Mouse (Mus musculus): ENCODE data around the gene Srrd. TPM values are rescaled to one million over a fixed set of nuclear protein-coding genes. Genes with fewer than 3 reads are reported as not detected.

Srrd gene
- total RNA-seq, 2 experiments from 2014 or later: 35.5 to 63.7 TPM

DNA sequence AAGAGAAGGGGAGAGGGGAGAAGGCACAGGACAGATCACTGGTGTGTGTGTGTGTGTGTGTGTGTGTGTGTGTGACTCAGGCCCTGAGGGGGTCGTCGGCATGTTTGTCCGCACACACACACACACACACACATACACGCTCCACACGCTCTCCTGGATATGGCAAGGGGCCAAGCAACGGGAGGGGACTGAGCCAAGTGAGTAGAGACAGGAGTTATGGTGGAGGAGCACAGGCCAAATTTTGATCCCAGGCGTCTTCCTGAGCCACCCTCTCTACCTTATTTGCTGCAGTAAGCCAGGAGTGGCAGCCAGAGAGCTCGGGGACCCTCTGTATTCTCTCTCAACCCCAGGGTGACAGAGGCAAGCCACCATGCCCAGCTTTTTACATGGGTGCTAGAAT, 53.6 kb downstream of the Srrd start:
- peak; percentile 72 to 77 for DNase-seq

DNA sequence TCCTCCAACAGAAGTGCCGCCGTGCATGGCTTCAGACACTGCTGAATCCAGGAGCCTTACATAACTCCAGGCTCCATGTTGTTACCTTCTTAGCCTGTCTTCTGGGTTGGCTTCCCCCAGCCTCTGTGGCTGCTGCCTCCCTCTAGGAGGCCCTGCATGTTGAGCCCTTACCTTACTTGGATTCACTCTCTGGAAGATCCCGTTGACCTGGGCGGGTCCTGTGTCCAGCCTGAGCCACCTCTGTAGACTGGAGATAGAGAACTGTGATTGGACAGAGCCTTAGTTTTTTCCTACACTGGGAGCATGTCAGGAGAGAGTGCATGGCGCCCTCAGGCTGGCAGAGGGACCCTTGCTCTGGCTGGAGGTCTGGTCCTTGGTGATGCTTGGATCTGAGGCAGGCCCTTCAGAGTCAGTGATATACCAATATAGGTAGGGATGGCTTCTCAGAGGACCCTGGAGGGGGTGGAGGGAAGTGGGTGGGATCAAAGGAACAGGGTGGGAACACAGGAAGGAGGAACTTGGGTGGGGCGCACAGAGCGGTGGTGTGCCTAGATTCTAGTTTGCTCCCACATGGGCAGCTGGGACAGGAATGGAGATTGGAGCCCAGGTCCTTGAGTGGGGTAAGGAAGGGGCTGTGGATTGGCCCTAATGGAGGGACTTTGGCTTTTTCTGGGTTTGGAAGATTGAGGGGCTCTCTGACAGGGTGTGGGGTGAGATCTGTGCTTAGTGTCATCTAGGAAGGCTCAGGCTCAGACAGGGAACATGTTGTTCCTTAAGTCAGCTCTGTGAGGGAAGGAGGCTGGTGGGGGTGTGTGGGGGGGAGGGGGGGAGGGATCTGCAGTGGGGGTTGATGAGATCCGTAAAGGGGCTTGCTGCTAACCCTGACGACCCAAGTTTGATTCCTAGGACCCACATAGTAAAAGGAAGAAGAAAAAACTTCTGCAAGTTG, 54.4 kb downstream of the Srrd start:
- peak in 1 of 2 experiments; percentile 41 for DNase-seq

DNA sequence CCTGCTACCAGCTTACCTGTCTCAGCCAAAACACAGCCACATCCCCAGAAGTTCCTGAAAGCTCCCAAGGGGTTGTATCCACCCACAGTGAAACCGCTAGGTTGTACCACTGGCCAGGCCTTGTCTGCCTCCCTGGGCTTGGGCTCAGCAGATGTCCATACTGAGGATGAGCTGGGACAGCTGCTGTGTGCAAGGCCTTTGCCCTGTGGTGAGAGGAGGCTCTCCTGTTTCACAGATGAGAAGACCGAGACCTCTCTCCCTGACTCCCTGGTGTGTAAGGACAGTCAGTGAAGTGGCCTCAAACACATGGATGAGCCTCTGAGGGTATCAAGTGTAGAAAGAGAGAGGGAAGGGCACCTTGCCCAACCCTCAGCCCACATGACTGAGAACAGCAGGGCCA, 55.2 kb downstream of the Srrd start:
- no peak for DNase-seq

Other genes starting within 250 kb of the Srrd start
- gene Cryba4, start 90.5 kb downstream of the Srrd start, total RNA-seq (2021): 10 to 100 TPM; 55.5 to 60.8 TPM
- gene Crybb1, start 87.2 kb downstream of the Srrd start, total RNA-seq (2021): 1 to 10 TPM; 3.4 to 3.9 TPM
- gene Tpst2, start 66.3 kb downstream of the Srrd start, total RNA-seq (2021): 100 to 1,000 TPM; 198 to 275 TPM
- gene Tfip11, start 16.7 kb downstream of the Srrd start, total RNA-seq (2021): 10 to 100 TPM; 36.3 to 37.8 TPM
- gene Hps4, start within 50 bp of the Srrd start, total RNA-seq (2021): 10 to 100 TPM; 29.4 to 49.4 TPM
- gene Gm6583, start 13.0 kb upstream of the Srrd start, total RNA-seq (2021): not detected
- 1 to 10 TPM; 1.9 to 2.4 TPM for gene Asphd2, start 51.8 kb upstream of the Srrd start, total RNA-seq (2021)
- gene Gm6588, start 106.4 kb upstream of the Srrd start, total RNA-seq (2021): not detected
- gene Sez6l, start 234.1 kb upstream of the Srrd start, total RNA-seq (2021): 1 to 10 TPM; 3.6 to 8.7 TPM